Mouse (Mus musculus): ENCODE measurements around the gene Gnai3. TPM values are rescaled to one million over a fixed set of nuclear protein-coding genes. Genes with fewer than 3 reads are reported as not detected.

The Gnai3 gene
- total RNA-seq, 4 experiments from 2014 or later = 7.7 to 11.5 (median 10.5) TPM

GRCm38 (mm10) chr3:108085281-108085720 lies 60.6 kb downstream of the Gnai3 start:
- peak; percentile 89 to 92 for DNase-seq (ENCODE audit: low spot score in 2 of 2)

DNA sequence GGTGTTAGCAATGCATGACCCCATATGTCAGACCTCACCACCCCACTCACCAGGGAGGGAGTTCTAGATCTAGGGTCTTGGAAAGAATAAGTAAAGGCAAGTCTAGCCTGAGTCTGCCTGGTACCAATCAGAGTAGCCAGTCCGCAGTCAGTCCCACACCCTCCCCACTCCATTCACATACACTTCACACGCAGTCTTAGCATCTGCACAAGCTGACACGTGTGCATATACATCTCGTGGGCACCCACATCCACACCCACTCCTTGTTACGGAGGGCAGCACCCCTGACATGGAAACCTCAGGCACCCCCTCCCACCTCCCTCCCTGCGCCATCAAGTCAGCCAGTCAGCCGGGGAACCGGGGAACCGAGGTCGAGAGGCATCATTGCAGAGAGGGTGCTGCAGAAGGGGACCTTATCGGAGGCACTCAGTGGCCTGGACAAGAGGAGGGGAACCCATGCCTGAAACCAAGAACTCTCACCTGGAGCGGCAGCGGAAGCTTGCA lies 61.1 kb downstream of the Gnai3 start:
- DNase-seq (ENCODE audit: low spot score in 2 of 2) = no peak

DNA sequence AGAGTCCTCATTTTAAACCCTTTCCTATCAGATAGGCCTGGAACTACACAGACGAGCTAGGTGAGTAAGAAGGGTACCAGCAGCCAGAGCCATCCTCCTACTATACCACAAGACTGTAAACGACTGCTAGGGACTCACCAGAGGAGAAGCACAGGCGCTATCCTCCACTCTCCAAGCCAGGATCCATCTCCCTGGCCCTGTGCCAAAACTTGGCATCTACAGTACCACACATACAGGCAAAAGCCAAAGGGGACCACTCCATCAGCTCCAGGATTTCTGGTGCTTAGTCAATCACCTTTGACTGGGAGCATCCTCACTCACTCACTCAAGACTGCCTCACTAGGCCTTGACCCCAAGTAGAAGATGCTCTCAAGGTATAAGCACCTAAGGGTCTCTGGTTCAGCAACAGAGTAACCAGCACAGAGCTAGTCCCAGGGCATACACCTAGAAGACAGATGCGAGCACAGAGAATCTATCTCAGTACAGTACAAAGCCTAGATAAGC lies 62.0 kb downstream of the Gnai3 start:
- DNase-seq (ENCODE audit: low spot score in 2 of 2) = no peak

GRCm38 (mm10) chr3:108083161-108083560 lies 62.8 kb downstream of the Gnai3 start:
- DNase-seq (ENCODE audit: low spot score in 2 of 2) = no peak

DNA sequence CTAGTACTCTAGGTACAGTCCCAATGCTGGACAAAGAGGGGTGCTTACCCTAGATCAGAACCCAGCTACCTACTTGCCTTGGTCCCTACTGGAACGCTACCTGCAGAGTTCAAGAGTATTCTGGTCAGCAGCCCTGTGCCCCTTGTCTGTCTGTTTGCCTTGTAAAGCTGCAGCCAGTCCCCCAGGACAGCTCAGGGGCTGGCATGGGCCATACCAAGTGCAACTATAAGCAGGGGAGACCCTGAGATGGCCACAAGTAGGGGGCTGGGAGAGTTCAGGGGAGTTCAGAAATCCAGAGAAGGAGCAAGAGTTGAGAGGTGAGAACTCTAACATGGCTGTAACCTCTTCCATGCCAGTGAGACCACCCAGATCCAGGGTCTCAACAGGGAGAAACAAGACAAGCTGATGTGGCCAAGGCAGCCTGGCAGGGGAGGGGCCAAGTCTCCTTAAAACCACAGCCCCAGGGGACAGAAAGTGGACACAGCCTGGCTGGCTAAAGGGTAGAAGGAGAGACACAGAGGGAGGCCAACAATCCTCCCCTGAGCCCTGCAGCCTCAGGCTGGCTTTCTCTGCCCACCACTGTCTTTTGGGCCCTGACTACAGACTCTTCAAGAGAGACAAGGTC lies 63.6 kb downstream of the Gnai3 start:
- no peak for DNase-seq (ENCODE audit: low spot score in 2 of 2)

- DNase-seq (ENCODE audit: low spot score in 2 of 2) = no peak
Measured at GRCm38 (mm10) chr3:108081681-108082080, 64.3 kb downstream of the Gnai3 start.

GRCm38 (mm10) chr3:108076836-108077235 lies 69.1 kb downstream of the Gnai3 start:
- no peak for DNase-seq (ENCODE audit: low spot score in 2 of 2)

DNA sequence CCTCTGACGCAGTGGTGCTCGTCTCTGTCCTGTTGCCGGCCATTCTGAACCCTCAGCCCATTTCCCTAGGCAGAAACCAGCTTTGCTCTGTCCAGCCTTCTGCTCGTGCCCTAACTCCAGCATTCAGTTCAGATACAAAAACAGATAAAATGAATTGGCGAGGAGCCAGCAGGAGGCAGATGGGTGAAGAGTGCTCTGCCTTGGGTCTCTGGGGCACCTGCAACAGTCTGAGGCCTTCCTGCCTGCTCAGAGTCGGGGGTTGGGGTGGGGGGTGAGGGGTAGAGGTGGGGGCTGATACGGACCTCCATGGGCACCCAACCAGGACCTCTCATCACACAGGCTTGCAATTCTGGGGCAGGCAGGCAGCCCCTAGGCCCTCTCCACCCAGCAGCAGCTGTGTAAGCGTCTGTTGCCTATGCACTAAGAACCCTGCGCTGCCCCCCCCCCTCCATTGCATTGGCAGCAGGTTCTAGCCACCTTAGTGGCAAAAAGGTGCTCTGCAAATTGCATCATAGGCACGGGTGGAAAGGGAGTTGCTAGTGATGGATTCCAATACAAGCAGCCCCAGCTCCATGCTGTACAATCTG lies 72.9 kb downstream of the Gnai3 start:
- DNase-seq (ENCODE audit: low spot score in 2 of 2) = no peak

DNA sequence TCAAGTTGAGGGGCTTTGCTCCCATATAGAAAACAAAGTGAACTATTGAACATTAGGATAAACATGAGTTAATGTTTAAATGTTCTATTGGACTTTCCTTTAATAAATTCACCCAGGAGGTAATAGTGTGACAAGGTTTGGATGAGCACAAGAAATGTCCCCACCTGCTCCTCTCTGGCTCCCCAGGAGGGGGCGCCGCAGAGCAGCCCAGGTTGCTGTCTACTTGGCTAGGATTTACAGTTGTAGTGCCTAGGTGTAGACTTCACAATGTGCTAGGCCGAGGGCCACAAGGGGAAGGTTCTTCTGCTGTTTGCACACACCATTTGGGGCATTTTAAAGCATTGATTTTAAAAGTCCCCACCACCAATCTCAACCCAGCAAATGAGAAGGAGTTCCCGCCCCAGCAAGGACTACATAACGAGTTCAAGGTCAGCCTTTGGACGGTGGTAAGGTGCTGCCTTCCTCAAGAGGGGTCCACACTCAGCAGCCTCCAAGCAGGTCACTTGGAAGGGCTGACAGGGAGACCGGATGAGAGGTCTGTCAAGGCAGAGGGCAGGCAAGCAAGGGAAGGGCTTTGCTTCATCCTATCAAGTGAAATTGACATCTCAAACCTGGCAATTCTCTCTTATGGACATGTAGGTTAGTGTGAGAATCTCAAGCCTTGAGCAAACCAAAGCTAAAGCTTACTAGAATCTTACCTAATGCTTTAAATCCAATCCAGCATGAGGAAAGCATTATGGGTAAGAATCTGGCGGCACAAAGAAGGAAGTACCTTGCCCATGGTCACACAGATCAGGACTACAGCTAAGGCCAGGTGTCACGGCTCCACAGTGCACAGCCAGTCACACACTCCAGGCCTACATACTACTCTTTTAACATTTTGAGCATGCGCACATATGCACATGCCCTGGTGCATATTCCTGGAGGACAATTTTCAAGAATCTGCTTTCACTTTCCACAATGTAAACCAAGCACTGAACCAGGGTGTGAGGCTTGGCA lies 75.4 kb downstream of the Gnai3 start:
- DNase-seq (ENCODE audit: low spot score in 2 of 2) = peak; percentile 54 to 68

- DNase-seq (ENCODE audit: low spot score in 2 of 2) = peak in 1 of 2 experiments; percentile 22
Measured at GRCm38 (mm10) chr3:108069231-108069870, 76.6 kb downstream of the Gnai3 start.

GRCm38 (mm10) chr3:108068826-108069225 lies 77.1 kb downstream of the Gnai3 start:
- DNase-seq (ENCODE audit: low spot score in 2 of 2) = no peak

DNA sequence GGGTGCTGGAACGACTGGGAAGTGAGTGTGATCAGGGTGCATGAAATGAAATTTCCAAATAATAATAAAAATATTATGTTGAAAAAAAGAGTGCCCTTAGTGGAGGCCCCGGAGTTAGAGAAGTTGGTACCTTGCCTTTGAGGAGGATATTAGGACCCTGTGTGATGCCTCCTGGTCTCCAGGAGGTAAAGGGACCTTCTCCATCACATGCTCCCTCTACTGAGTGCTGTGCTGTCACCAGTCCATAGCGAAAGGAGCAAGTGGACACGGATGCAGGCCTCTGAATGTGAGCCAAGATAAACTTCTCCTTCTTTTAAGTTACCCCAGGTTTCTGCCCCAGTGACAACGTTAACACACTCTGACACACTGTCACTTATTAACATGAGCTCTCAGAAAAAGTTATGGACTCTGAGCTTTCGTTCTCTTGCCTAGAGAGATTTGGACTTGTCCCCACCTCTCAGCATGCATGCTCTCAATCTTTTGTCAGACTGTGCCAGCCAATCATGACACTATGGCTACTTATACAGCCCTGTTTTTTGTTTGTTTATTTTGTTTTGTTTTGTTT lies 78.5 kb downstream of the Gnai3 start:
- no peak for DNase-seq (ENCODE audit: low spot score in 2 of 2)

DNA sequence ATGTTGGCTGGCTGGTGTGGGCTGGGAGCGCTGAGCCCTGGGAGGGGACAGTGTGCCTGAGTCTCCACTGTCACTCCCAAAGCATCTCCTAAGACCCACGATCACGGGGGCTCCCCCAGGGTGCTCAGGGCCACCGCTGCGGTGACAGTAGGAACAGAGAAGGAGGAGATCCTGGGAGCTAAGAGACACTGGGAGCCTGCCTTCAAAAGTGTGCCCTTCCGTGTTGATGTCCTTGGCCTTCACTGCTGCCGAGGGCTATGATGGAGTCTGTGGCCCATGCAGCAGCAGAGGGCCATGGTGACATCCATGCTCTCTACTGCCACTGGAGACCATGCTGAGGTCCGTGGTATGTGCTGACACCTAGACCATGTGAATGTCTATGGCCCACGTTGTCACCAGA lies 80.4 kb downstream of the Gnai3 start:
- DNase-seq (ENCODE audit: low spot score in 2 of 2) = no peak

DNA sequence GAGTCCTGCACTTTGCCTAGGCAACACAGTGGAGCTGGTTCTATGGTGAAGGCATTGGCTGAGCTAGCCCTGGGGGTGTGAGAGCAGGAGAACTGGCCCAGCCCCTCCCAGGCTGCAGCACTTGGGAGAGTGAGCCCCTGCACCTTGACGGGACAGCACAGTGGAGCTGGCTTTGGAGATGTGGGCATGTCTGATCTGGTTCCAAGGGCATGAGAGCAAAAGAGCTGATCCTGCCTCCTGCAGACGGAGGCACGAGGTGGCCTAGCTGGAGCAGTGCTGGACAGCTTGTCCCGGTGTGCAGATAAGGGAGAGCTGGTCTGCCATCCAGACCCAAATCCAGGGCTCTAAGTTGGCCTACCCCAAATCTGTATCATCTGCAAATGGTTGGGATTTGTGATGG lies 81.3 kb downstream of the Gnai3 start:
- DNase-seq (ENCODE audit: low spot score in 2 of 2) = no peak

DNA sequence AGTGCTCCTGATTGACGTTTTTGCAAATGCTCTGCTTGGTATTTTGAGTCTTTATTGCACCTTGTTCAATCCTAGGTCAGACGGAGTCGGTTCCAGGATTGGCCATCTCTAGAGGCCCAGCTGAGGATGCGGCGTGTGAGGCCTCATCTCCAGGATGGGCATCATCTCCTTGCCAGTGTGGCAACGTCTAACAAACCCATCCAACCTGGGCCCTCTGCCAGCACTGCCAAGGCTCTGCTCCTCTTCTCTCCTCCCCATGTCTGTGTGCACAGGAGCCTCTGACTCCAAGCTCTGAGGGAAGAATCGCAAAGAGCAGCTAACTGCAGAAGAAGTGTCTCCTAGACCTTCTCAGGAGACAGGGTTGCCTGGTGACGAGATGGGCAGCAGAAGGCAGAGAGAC lies 83.3 kb downstream of the Gnai3 start:
- no peak for DNase-seq (ENCODE audit: low spot score in 2 of 2)

DNA sequence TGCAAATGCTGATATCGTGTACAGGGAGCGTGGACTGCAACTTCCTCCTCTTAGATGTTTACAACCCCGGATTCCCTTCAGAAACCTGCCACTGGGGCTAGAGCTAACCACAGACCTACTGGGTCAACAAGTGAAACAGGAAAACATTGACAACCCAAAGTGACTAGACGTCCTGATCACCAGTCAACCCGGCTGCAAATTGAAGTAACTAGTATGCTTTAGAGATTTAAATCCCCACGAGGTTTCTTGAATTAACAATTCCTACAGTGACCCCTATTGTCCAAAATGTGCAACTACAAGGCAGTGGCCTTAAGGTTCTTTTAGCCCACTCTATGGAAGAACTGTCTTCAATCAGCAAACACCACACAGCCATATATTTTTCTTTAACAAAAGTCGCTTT lies 84.5 kb downstream of the Gnai3 start:
- no peak for DNase-seq (ENCODE audit: low spot score in 2 of 2)

Other genes with a start within 250 kb of the Gnai3 start
- gene Gstm7, start 214.3 kb downstream of the Gnai3 start, total RNA-seq (2022) = 10 to 100 TPM in 2 of 4 experiments, 1 to 10 TPM in 2; 7.4 to 17.1 (median 10.1) TPM
- gene Gstm6, start 202.4 kb downstream of the Gnai3 start, total RNA-seq (2022) = under 1 TPM in 3 of 4 experiments, not detected in 1; 0.44 to 0.92 (median 0.67) TPM
- gene Gstm3, start 176.9 kb downstream of the Gnai3 start, total RNA-seq (2022) = not detected
- gene Gstm2, start 159.7 kb downstream of the Gnai3 start, total RNA-seq (2022) = 100 to 1,000 TPM in 2 of 4 experiments, 10 to 100 TPM in 2; 78.6 to 144 (median 111) TPM
- gene Gstm1, start 128.2 kb downstream of the Gnai3 start, total RNA-seq (2022) = 100 to 1,000 TPM; 166 to 199 (median 185) TPM
- 10 to 100 TPM; 11.7 to 18.7 (median 14.1) TPM for gene Gstm4, start 101.3 kb downstream of the Gnai3 start, total RNA-seq (2022)
- 1 to 10 TPM; 3.1 to 4.4 (median 3.6) TPM for gene Ampd2, start 59.5 kb downstream of the Gnai3 start, total RNA-seq (2022)
- 1 to 10 TPM in 1 of 4 experiments, under 1 TPM in 3; 0.62 to 1.1 (median 0.82) TPM for gene Gnat2, start 53.4 kb downstream of the Gnai3 start, total RNA-seq (2022)
- gene Gpr61, start 8.7 kb upstream of the Gnai3 start, total RNA-seq (2022) = not detected
- 10 to 100 TPM; 30.3 to 36.5 (median 32.6) TPM for gene Amigo1, start 40.2 kb upstream of the Gnai3 start, total RNA-seq (2022)
- 1 to 10 TPM; 3.0 to 3.8 (median 3.4) TPM for gene Cyb561d1, start 55.1 kb upstream of the Gnai3 start, total RNA-seq (2022)
- 1 to 10 TPM; 5.9 to 7.4 (median 6.6) TPM for gene Atxn7l2, start 64.8 kb upstream of the Gnai3 start, total RNA-seq (2022)
- gene Sypl2, start 80.5 kb upstream of the Gnai3 start, total RNA-seq (2022) = 100 to 1,000 TPM; 240 to 296 (median 244) TPM
- gene Psma5, start 110.8 kb upstream of the Gnai3 start, total RNA-seq (2022) = 10 to 100 TPM; 57.8 to 63.3 (median 60.8) TPM
- 10 to 100 TPM; 50.2 to 56.6 (median 53.5) TPM for gene Sort1, start 137.9 kb upstream of the Gnai3 start, total RNA-seq (2022)
- not detected for gene Mybphl, start 218.8 kb upstream of the Gnai3 start, total RNA-seq (2022)
- gene Psrc1, start 237.7 kb upstream of the Gnai3 start, total RNA-seq (2022) = not detected

All from gastrocnemius, adult 8-10 months (tissue).